Mouse (Mus musculus) cerebellum, adult 2 months (tissue): ENCODE results near the gene Hcn3. TPM values are rescaled to one million over a fixed set of nuclear protein-coding genes. Genes with fewer than 3 reads are reported as not detected.
"Not testable (repeated sequence)": the region's sequence is repeated elsewhere in the genome, so short reads cannot be mapped to it uniquely, and the experiment has no call there.

Experiments used
- DNase-seq, 2 experiments: peaks; one replicate each; pipeline ENCODE4 v3.0.0; 2021
- H3K27ac ChIP-seq: fragments of 200-500 bp; 2 replicates; pipeline ENCODE4 v1.5.1; 2012; ENCODE audit warnings: low read length, control low read depth, inconsistent platforms; ENCODE audit not compliant: insufficient read depth
- H3K27me3 ChIP-seq: fragments of 200-500 bp; 2 replicates; pipeline ENCODE4 v1.6.1; 2012; ENCODE audit warnings: inconsistent platforms, mild to moderate bottlenecking, low read length, moderate library complexity; ENCODE audit not compliant: control insufficient read depth, insufficient read depth
- H3K4me1 ChIP-seq: fragments of 200-500 bp; 2 replicates; pipeline ENCODE4 v1.6.1; 2011; ENCODE audit warnings: low read length; ENCODE audit not compliant: control insufficient read depth, insufficient read depth
- H3K4me3 ChIP-seq: fragments of 200-500 bp; replicated peaks from 2 replicates; pipeline ENCODE3; 2011; ENCODE audit warnings: mild to moderate bottlenecking, low read depth, low read length, control low read depth; ENCODE audit not compliant: insufficient read depth
- CTCF ChIP-seq: fragments of 200-500 bp; IDR thresholded peaks from 2 replicates; pipeline ENCODE4 v1.5.1; 2011; ENCODE audit warnings: low read depth, mild to moderate bottlenecking, control low read depth, low read length, moderate library complexity, borderline replicate concordance; ENCODE audit not compliant: insufficient read depth
- POLR2A ChIP-seq: fragments of 200-500 bp; IDR thresholded peaks from 2 replicates; pipeline ENCODE4 v1.6.1; 2011; ENCODE audit warnings: low read length, control low read depth, borderline replicate concordance; ENCODE audit not compliant: insufficient read depth
- WGBS: fragments of 180-500 bp; shearing (Covaris S2); methylation state at CpG from one replicate; pipeline ENCODE4 v1.1.7; 2018; 5-methylcytosine and 5-hydroxymethylcytosine counted together
- polyA plus RNA-seq: library from polyadenylated mRNA; depleted of rRNA; stranded (reverse); fragments of >200 nt; gene quantifications from 2 replicates; pipeline ENCODE4 v1.2.3, GENCODE M21; 2012

Hcn3 gene
- polyA plus RNA-seq, 1 experiment = 13.0 TPM

GRCm38 (mm10) chr3:89161786-89162185 lies 1.8 kb upstream of the Hcn3 start:
- WGBS = 88% methylated on average over 4 of the region's 4 CpGs
- no peak for DNase-seq
- Histone ChIP-seq H3K4me3 (no peak overlapping the region), H3K27ac (no peak overlapping the region), H3K4me1 (peaks cover 8% of the 10 kb centered on the region; the same call in 1 of the 2 replicates), H3K27me3 (no peaks in the 10 kb centered on the region)
- TF ChIP-seq CTCF = no peak
- TF ChIP-seq POLR2A = no peak

GRCm38 (mm10) chr3:89161207-89161606 lies 1.2 kb upstream of the Hcn3 start:
- H3K27me3 ChIP-seq, H3K4me1 ChIP-seq, DNase-seq, H3K27ac ChIP-seq, H3K4me3 ChIP-seq: not testable (repeated sequence)

- H3K4me1 ChIP-seq = peaks cover 8% of the 10 kb centered on the region; the same call in 1 of the 2 replicates
- DNase-seq = no peak
- peak overlapping the region; percentile 65 for H3K4me3 ChIP-seq
- no peak overlapping the region for H3K27ac ChIP-seq
- TF ChIP-seq CTCF = no peak
- no peaks in the 10 kb centered on the region for H3K27me3 ChIP-seq
- WGBS = 6% methylated on average over 13 of the region's 13 CpGs
Observed at GRCm38 (mm10) chr3:89159211-89159610, 785 bp downstream of the Hcn3 start.

GRCm38 (mm10) chr3:89158651-89159050 lies 1.3 kb downstream of the Hcn3 start:
- H3K4me3 ChIP-seq = peak overlapping the region; percentile 65
- no peak for DNase-seq
- H3K27me3 ChIP-seq = no peaks in the 10 kb centered on the region
- TF ChIP-seq POLR2A = no peak
- TF ChIP-seq CTCF = no peak
- peaks cover 6% of the 10 kb centered on the region; the same call in 1 of the 2 replicates for H3K4me1 ChIP-seq
- 36% methylated on average over 7 of the region's 7 CpGs for WGBS
- H3K27ac ChIP-seq = no peak overlapping the region

GRCm38 (mm10) chr3:89156951-89157350 lies 3.0 kb downstream of the Hcn3 start:
- WGBS = 90% methylated on average over 8 of the region's 8 CpGs
- no peak for DNase-seq
- no peak overlapping the region for H3K4me3 ChIP-seq
- H3K27ac ChIP-seq = no peak overlapping the region
- peaks cover 5% of the 10 kb centered on the region; the same call in 1 of the 2 replicates for H3K4me1 ChIP-seq
- TF ChIP-seq CTCF = no peak
- TF ChIP-seq POLR2A = no peak
- no peaks in the 10 kb centered on the region for H3K27me3 ChIP-seq

- no peak for TF ChIP-seq CTCF
- TF ChIP-seq POLR2A = no peak
- Histone ChIP-seq H3K4me1 (no peaks in the 10 kb centered on the region), H3K27ac (no peak overlapping the region), H3K4me3 (no peak overlapping the region), H3K27me3 (no peaks in the 10 kb centered on the region)
- WGBS = 68% methylated on average over 17 of the region's 17 CpGs
- DNase-seq = no peak
Observed at GRCm38 (mm10) chr3:89152084-89152835, 7.7 kb downstream of the Hcn3 start.

GRCm38 (mm10) chr3:89148567-89148966 lies 11.4 kb downstream of the Hcn3 start:
- DNase-seq = no peak
- 81% methylated on average over 14 of the region's 14 CpGs for WGBS
- H3K27ac ChIP-seq = no peak overlapping the region
- H3K27me3 ChIP-seq = no peaks in the 10 kb centered on the region
- H3K4me3 ChIP-seq = no peak overlapping the region
- H3K4me1 ChIP-seq = no peaks in the 10 kb centered on the region
- TF ChIP-seq POLR2A = no peak
- no peak for TF ChIP-seq CTCF

GRCm38 (mm10) chr3:89147979-89148311 lies 12.1 kb downstream of the Hcn3 start:
- no peaks in the 10 kb centered on the region for H3K27me3 ChIP-seq
- WGBS = 26% methylated on average over 15 of the region's 15 CpGs
- DNase-seq = no peak

More at GRCm38 (mm10) chr3:89147979-89148311, 12.1 kb downstream of the Hcn3 start:
- Histone ChIP-seq H3K4me3 (no peak overlapping the region), H3K4me1 (no peaks in the 10 kb centered on the region), H3K27ac (no peak overlapping the region)
- TF ChIP-seq POLR2A (no peak), CTCF (no peak)
